Mouse (Mus musculus) T-helper 2 cell (primary cell): Measurements from ENCODE around the gene Nav1.

Experiments
- in situ Hi-C: fragments of 300-600 bp; cut with MboI, MseI; formaldehyde crosslinking; loops from one replicate; pipeline ENCODE4 v1.15.1; 2025; ENCODE audit warnings: high pct_unique_total_duplicates

Nav1 gene

DNA sequence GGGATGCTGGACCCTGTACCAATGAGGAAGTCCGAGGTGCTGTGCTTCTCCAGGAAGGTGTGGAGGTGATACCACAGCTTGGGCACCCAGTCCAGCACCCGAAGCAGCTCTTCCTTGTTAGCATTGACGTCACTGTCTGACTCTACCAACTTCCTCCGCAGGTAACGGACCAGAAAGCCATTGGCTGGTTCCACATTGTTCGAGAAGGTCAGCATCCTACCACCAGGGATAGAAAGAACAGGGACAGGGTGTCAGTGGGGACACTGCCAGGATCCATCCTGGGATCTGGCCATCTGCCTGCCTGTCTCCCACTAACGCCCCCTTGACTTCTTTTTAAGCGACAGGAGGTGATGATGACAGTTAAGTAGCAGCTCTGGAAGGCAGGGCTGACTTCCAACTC is 157.2 kb downstream of the Nav1 start:
- in situ Hi-C loops: no loop called here

DNA sequence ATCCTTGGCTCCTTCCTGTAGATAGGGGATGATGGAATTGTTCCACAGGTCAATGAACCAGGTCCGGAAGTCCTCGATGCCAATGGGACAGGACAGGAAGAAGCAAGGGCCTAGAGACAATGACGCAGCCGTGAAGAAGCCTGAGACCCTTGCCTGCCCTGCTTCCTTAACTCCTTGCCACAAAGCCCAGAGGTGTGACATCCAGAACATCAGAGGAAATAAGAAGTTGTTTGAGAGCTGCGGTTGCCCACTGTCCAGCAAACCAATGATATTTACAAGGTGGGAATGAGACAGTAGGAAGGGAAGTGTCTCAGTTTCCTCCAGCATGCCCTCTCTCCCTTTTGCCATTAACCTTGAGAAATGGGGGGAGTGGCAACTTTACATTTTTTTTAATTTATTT is 158.2 kb downstream of the Nav1 start:
- in situ Hi-C loops: no loop called here

DNA sequence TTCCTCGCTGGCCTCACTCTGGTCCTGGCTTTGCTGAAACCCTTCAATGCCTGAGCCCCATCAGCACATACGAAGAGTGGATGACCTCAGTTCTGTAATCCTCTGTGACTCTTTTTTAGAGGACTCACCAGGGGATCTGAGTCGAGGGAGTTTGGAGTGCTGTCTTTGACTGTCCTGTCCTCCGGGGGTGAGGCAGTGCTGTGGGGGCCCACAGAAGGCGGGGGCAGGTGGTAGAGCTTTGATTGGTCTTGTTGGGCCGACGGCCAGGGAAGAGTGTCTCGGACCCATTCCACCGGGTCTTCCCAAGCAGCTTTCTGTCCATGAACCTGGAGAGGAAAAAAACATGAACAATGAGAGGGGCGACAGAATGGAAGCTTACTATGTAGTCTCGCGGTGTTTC is 163.6 kb downstream of the Nav1 start:
- in situ Hi-C loops: no loop called here

DNA sequence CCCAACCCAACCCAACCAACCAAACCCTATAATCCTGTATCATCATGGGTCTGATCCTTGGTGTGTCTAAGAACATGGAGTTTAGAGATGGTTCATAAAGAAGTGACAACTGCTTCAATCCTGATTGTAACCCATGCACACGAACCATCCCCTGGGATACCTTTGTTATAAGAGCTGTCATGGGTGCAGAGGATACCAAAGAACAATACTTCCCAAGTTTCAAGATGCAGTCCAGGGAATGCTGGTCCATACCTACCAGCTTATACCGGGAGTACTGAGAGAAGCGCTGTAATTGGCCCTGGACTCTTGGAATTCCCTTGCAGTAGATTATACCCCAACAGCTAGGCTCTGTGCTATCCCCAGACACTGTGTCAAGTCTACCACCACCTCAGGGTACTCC is 165.2 kb downstream of the Nav1 start:
- in situ Hi-C loops: no loop called here

DNA sequence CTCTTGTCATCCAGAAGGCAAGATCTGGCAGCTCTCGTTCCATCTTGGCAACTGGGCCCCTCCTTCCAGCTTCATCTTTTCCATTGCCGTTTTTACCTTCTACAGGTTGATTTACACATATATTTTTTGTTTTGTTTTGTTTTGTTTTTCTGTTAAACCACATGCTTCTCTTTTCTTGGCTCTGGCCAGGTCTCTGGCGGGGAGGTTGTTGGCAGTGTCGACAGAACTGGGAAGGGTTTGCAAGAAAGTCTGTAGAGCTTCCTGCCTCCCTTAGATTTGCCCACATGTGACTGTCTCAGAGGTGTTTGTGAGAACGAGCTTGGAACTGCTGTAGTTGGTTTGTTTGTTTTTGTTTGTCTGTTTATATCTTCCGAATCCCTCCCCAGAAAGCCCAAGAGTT is 166.1 kb downstream of the Nav1 start:
- in situ Hi-C loops: no loop called here

DNA sequence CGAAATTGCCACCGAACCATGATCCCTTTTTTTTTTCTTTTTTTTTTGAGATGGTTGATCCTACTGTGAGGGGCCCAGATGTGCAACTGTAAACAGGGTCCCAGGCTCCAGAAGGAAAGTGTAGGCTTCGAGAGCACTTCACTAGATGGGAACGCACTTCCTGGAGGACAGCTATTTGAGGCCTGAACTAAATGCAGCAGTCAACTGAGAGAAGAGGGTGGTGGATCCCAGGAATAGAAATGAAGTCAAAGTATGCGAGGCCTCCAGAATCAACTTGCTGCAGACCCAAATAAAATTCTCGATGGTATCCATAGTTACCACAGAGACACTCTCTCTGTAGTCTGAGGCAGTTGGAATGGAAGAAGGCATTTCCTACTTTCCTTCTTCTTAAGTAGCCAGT is 168.3 kb downstream of the Nav1 start:
- in situ Hi-C loops: no loop called here

DNA sequence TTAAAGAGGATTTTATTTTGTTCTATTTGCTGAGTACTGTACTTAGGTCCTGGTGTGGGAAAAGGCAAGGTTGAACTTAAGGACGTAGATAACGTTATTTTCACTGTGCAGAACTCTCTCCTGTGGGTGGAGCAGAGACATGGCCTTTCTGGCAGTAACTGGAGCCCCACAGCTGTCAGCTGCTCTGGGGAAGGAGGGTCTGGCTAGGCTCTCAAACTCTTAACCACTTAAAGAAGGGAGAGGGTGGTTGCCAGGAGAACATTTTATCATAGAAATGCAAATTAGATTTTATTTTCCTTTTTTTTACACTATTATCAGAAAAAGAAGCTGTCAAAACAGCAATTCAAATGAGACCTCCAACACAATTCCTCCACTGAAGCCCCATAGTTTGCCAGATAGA is 171.3 kb downstream of the Nav1 start:
- in situ Hi-C loops: no loop called here

DNA sequence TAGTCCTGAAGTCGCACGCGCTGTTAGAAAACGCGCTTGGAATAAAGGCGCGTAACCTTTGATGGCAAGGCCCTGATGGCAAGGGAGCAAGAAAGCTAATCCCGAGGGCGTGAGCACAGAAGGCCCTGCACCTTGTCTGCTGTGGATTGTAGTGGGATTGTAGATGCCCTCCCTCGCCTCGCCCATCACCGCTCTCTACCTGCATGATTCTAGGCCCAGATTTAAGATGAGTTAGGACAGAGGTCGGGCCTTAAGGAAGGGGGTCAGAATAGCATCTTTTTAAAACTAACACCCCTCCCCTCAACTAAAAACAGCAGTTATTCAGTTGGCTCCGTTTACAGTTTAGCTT is 176.5 kb downstream of the Nav1 start:
- in situ Hi-C loops: no loop called here

DNA sequence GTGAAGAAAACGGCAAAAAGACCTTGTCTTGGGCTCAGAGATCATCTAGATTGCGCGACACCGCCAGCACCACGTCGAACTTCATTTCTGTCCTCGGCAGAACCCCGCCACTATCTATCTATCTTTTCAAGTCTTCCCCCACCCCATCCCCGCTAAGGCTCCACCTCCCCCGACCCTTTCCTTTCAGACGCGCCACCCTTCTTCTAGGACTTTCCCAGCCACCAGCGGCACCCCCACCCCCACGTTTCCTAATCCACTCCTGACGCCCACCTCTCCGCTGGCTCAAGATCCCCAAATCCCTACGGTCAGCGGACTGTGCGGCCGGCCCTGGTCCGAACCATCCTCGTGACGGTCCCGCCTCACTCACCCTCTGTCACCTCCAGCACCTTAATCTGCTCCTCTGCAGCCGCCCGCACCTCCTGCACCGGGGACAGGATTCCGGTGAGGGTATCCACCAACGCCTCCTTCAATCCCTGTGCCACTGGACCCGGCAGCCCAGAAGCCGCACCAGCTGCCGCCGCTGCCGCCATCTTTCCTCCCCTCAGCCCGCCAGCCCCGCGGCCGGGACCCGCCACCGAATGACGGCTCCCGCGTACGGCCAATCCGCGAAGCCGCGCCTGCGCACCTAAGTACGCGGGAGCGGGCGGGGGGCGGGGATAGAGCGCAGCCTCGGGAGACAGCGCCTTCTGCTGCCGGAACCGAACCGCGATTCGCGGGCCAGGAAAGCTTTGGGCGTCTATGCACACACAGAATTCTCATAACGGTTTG is 177.0 kb downstream of the Nav1 start, which contains the start of gene Ipo9:
Ipo9 (minus strand) TSS at position 599 of the 768 bp plus-strand sequence.
- in situ Hi-C loops: no loop called here

DNA sequence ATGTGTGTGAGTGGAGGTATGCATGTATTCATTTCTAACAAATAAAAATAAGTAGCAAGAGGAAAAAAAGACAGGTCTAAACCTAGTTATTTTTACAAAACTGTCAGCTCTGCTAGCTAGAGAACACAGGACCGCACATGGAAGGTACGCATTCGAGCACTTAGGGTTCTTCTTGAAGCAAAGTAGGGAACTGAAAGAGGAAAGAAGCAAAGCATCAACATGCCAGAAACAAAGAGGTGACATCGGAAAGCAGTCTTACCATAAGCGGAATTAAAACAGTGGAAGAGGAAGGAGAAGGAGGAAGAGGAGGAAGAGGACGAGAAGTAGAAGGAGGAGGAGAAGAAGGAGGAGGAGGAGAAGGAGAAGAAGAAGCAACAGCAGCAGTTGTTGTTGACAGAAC is 179.7 kb downstream of the Nav1 start:
- in situ Hi-C loops: no loop called here

DNA sequence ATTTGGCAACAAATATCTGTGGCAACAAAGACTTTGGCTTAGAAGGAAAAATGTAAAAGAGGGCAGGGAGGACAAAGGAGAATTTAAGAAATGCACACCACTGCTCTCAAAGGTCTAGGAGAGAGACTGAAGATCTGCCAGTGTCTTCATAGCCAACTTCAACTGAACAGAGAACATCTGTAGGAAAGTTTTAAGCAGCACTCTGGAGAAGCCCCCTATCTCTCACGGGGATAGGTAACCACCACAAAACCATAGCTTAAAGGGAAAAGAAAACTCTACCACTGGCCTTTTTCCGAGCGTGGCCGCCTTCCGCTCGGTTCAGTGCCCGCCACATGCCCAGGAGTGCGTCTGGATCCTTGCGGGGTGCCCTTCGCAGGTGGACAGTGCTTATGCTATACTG is 180.4 kb downstream of the Nav1 start:
- in situ Hi-C loops: no loop called here

DNA sequence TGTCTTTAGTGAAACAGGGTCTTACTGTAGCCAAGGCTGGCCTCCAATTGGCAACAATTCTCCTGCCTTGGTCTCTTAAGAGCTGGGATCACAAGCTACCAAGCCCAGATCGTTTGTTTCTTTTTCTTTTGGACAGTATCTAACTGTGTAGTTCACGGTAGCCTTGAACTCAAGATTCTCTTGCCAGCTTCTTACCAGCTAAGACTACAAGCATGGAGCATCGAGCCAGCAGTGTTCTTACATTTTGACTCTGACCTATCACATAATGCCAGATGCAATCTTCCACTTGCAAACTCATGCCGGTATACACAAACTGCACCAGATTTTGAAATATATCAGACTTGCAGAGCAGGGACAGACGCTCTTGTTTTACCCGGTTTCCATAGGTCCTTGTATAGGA is 184.3 kb downstream of the Nav1 start:
- in situ Hi-C loops: no loop called here

DNA sequence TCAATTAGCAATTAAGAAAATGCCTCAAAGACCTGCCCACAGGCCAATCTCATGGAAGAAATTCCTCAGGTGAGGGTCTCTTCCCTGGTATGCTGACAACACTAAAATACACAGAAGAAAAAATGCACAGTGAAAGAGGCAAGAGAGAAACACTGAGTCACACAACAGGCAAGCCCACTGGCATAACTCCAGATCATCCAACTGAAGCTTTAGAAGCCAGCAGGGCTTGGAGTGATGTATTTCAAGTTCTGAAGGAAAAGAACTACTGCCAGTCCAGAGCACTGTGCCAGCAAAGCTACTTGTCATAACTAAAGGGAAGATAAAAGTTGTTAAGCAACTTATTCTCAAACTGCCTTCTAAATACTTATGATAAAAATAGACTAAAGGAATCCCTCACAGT is 193.1 kb downstream of the Nav1 start:
- in situ Hi-C loops: no loop called here

DNA sequence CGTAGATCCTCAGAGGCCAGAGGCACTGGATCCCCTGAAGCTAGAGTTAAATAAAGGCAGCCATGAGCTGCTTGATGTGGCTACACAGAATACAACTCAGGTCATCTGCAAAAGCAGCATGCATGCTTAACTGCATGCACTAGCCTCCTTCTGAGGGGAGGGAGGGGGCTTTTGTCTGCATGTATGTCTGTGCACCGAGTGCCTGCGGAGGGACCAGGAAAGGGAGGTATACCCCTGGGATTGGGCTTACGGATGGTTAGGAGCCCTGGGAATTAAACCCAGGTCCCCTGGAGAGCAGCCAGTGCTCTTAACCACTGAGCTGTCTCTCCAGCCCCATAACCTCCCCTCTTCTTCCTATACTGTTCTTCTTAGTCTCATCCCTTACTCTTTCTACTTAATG is 195.0 kb downstream of the Nav1 start:
- in situ Hi-C loops: no loop called here

DNA sequence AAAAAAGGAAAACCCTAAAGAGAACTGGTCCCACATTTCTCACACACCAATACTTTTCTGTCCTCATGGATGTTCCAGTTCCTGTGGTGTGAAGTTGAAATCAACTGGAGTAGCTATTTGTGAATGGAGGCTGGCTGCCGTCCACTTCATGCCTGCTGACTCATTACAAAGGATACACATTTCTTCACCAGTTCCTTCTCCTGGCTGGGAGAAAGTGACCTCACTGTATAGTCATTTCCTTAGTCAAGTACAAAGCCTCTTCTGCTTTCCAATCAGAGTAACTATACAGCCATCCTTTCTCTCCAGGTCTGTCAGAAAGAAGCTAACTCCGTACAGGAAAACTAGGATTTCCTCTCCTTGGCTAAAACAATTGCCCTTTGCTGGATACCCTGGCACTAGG is 196.1 kb downstream of the Nav1 start:
- in situ Hi-C loops: no loop called here

DNA sequence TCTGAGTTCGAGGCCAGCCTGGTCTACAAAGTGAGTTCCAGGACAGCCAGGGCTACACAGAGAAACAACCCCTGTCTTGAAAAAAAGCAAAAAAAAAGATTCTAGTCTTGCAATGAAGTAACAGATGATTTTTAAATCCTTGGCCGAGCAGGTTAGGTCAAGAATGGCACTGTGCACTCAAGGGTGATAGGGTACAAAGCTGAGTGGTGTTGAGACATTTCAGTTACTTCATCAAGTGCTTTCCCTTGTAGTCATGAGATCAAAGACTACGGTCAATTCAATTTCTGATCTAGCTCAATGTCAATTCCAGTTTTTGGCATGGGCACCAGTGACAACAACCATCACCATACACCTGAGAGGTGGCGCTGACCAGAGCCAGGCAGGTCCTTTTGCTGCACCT is 198.1 kb downstream of the Nav1 start:
- in situ Hi-C loops: no loop called here

DNA sequence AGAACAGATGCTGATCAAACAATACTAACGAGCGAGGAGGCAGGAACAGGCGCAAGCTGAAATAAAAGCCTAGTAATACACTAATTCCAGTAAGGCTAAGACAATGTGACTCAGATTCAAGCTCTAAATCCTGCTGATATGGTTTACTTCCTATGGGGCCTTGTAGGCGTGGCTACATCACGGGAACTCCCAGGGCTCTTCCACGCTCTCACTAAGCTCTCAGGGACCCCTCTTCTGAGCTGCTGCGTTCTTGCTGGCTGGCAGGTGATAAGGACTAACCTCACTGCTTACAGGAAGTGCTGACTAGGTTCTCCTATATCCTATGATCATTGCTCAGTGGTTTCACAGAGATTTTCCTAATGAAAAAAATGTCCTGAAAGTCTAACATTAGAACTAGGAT is 201.7 kb downstream of the Nav1 start:
- in situ Hi-C loops: no loop called here

DNA sequence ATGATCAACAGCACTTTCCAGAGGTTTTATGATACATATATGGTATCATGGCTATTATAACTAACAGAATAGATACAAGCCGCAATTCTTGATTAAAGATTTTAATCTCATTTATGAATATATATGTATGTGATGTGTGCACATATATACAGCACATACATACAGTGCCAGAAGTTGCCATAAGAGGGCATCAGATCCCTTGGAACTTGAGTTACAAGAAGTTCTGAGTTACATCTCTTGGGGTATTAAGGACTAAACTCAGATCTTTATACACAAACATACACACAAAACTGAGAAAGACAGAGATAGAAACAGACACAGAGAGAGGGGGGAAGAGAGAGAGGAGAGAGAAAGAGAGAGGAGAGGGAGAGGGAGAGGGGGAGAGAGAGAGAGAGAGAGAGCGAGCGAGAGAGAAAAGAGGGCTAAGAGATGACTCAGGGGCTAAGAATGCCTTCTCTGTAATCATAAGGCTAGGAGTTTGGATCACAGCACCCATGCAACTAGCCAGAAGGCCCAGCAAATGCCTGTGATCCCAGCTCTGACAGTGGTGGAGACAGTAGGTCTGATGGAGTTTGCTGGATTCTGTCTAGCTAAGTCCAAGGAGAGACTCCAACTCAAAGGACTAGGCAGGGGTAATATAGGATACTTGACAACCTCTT is 205.5 kb downstream of the Nav1 start:
- in situ Hi-C loops: no loop called here

DNA sequence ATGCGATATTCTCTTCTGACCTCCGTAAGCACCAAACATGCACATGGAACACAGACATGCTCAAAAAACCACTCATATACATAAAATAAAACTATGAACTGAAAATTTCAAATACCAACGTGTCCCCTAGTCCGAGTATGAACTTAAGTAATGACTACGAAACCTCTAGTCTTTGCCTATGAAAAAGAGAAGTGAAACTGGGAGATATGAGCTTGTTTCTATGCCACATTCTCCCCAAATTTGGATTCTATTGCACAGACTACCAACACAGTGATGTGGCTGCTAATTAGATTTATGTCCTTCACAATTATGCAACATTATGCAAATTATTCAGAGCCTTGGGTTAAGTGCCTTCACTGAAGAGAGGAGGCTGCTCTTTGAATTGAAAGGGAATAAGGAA is 207.6 kb downstream of the Nav1 start:
- in situ Hi-C loops: no loop called here

DNA sequence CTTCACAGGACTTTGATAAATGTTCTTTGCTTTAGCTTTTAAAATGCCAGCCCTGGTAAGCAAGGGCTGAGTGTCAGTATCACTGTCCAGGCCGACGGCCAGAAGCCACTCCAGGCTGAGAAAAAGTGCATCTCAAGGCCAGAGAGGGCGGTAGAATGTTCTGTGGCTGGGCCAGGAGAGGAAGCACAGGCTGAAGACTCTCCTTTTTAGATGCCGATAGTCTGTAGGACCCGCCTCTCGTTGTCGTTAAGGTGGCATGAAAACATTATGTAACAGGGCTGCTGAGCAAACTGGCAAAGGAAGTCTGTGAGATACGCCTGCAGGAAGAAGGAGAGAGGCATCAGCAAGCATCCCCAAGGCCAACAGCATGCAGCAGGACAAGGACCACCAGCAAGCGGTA is 221.9 kb downstream of the Nav1 start:
- in situ Hi-C loops: no loop called here
